Mouse (Mus musculus): Measurements from ENCODE around the gene Gm21060. TPM values are rescaled to one million over a fixed set of nuclear protein-coding genes. Genes with fewer than 3 reads are reported as not detected.
"Not testable (repeated sequence)": the region's sequence is repeated elsewhere in the genome, so short reads cannot be mapped to it uniquely, and the experiment has no call there.

The Gm21060 gene
- polyA plus RNA-seq (2016; fragmentation: Nextera tagmentation; extraction: Ambion mirVana): not detected in 2 replicates

DNA sequence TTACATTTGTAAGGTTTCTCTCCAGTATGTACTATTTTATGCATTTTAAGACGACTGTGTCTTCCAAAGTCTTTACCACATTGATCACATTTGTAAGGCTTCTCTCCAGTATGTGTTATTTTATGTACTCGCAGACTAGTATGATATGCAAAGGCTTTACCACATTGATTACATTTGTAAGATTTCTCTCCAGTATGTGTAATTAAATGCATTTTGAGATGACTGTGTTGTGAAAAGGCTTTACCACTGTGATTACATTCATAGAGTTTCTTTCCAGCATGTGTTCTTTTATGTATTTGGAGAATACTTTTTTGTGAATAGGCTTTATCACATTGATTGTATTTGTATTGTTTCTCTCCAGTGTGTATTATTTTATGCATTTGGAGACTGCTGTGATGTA is at the start of gene Gm21060:
Gene Gm21060, minus strand, starts transcription at position 101 of the 400 bp plus-strand sequence.
- no peak for ATAC-seq (ENCODE audit: low FRiP score)
- Histone ChIP-seq H3K27me3 (no peaks in the 10 kb centered on the region), H3K4me3 (replicated peaks) (no peak within 1 kb of the TSS), H3K36me3 (replicated peaks) (no peaks in the 10 kb centered on the region), H3K4me2 (no peak within 1 kb of the TSS), H3K4me1 (no peaks in the 10 kb centered on the region), H3K27ac (no peak within 1 kb of the TSS), H3K9ac (no peak within 1 kb of the TSS), H3K9me3 (no peaks in the 10 kb centered on the region)
- 93% methylated on average over 2 of the region's 2 CpGs for WGBS

- H3K36me3 ChIP-seq (replicated peaks); H3K4me3 ChIP-seq (replicated peaks); H3K9ac ChIP-seq; ATAC-seq (ENCODE audit: low FRiP score); H3K9me3 ChIP-seq; H3K4me1 ChIP-seq; H3K27ac ChIP-seq; H3K27me3 ChIP-seq; H3K4me2 ChIP-seq: not testable (repeated sequence)
- 78% methylated on average over 3 of the region's 3 CpGs for WGBS
Observed at GRCm38 (mm10) chr19:61320844-61321243, 24.0 kb upstream of the Gm21060 start.

GRCm38 (mm10) chr19:61313185-61313584 is 16.3 kb upstream of the Gm21060 start:
- 20% methylated on average over 11 of the region's 11 CpGs for WGBS
- not testable (repeated sequence) for H3K27me3 ChIP-seq; H3K4me1 ChIP-seq; ATAC-seq (ENCODE audit: low FRiP score); H3K9ac ChIP-seq; H3K36me3 ChIP-seq (replicated peaks); H3K4me2 ChIP-seq; H3K9me3 ChIP-seq; H3K27ac ChIP-seq; H3K4me3 ChIP-seq (replicated peaks)

DNA sequence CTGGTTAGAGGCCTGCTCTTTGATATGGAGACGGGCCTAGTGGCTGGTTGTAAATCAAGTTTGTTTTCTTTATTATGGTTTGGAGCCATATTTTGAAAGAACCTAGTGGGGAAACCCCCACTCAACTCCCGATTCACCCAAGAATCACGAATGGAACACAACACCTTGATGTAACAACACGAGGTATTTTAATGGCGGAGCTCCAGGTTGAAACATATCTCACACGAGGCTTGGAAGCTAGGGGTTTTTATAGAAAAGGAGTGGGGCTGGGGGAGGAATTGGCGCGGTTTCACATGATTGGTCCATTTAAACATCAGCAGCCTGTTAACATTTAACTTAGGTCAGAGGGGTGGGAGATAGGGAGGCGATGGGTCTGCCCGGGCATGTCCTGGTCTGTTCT is 15.5 kb upstream of the Gm21060 start:
- not testable (repeated sequence) for H3K27ac ChIP-seq; H3K27me3 ChIP-seq; H3K4me2 ChIP-seq; ATAC-seq (ENCODE audit: low FRiP score); H3K9me3 ChIP-seq; H3K4me3 ChIP-seq (replicated peaks); H3K36me3 ChIP-seq (replicated peaks); H3K9ac ChIP-seq; H3K4me1 ChIP-seq
- 93% methylated on average over 10 of the region's 10 CpGs for WGBS

- H3K4me2 ChIP-seq; H3K9ac ChIP-seq; H3K4me1 ChIP-seq; ATAC-seq (ENCODE audit: low FRiP score); H3K36me3 ChIP-seq (replicated peaks); H3K9me3 ChIP-seq; H3K4me3 ChIP-seq (replicated peaks); H3K27me3 ChIP-seq; H3K27ac ChIP-seq: not testable (repeated sequence)
- WGBS: 36% methylated on average over 1 of the region's 1 CpGs
Observed at GRCm38 (mm10) chr19:61308083-61308482, 11.2 kb upstream of the Gm21060 start.

DNA sequence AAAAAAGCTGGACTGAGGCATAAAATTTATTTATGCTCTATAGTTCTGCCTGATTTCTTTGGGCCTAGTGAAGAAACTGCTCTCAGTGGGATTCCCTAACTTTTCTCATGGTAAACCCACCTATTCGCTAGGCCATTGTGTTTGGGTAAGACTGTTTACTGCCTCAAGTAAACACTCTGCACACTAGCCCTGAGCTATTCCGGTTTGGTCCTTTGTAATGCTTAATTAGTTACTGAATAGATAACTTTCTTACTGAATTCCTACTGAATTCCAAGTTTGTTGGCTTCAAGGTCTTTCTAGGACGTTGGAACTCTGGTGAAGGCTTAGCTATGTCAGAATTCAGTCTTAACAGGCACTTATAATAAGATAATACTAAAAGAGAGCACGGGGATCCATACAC is 11.8 kb downstream of the Gm21060 start:
- not testable (repeated sequence) for H3K9me3 ChIP-seq; H3K4me3 ChIP-seq (replicated peaks); H3K4me2 ChIP-seq; H3K4me1 ChIP-seq; H3K27me3 ChIP-seq; ATAC-seq (ENCODE audit: low FRiP score); H3K27ac ChIP-seq; H3K36me3 ChIP-seq (replicated peaks); H3K9ac ChIP-seq
- 81% methylated on average over 4 of the region's 4 CpGs for WGBS

DNA sequence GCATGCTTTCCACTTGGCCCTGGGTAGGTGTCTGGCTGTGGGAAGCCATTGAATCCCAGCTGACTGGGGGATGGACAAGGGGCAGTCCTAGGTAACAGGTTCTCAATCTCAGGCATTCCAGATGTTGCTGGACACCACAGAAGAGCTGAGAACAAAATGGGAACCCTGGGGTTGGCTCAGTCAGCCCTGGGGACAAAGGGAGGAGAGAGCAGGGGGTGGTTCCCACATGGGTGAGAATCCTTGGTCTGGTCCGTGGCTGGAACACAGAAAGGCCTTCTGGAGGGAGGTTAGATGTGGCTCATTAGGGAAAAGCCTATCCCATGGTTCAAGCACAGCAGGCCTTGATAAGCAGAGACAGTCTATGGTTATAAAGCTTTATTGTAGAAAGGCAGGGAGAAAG is 13.3 kb downstream of the Gm21060 start:
- H3K9me3 ChIP-seq: no peaks in the 10 kb centered on the region
- no peak overlapping the region for H3K9ac ChIP-seq
- H3K4me1 ChIP-seq: no peaks in the 10 kb centered on the region
- no peak for ATAC-seq (ENCODE audit: low FRiP score)
- WGBS: 65% methylated on average over 1 of the region's 1 CpGs
- no peaks in the 10 kb centered on the region for H3K27me3 ChIP-seq
- H3K4me2 ChIP-seq: no peak overlapping the region
- no peaks in the 10 kb centered on the region for H3K36me3 ChIP-seq (replicated peaks)
- H3K27ac ChIP-seq: no peak overlapping the region
- no peak overlapping the region for H3K4me3 ChIP-seq (replicated peaks)

DNA sequence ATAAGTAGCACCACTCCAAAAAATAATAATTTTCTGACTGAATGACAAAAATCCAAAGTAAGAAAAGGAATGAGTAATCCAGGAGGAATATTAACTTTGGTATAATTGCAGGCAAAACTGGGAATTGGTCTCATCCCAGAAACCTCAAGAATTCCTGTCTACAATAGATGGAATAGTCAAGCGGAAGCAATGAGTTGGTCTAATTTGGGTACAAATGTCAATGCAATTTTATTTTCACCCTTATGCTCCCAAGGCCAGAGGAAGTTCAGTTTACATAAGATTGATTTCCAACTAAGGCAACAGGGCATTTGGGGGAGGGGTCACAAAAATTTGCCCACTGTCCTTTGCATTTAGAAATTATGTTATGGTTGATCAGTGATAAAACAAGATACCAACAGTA is 21.4 kb downstream of the Gm21060 start:
- ATAC-seq (ENCODE audit: low FRiP score): no peak
- Histone ChIP-seq H3K9ac (no peak overlapping the region), H3K27ac (no peak overlapping the region), H3K4me3 (replicated peaks) (no peak overlapping the region), H3K4me2 (no peak overlapping the region), H3K27me3 (no peaks in the 10 kb centered on the region), H3K36me3 (replicated peaks) (no peaks in the 10 kb centered on the region), H3K4me1 (no peaks in the 10 kb centered on the region), H3K9me3 (no peaks in the 10 kb centered on the region)
- 94% methylated on average over 1 of the region's 1 CpGs for WGBS

GRCm38 (mm10) chr19:61269141-61269540 is 27.7 kb downstream of the Gm21060 start:
- not testable (repeated sequence) for H3K9ac ChIP-seq; H3K9me3 ChIP-seq; H3K4me1 ChIP-seq; ATAC-seq (ENCODE audit: low FRiP score); H3K27me3 ChIP-seq; H3K36me3 ChIP-seq (replicated peaks); H3K27ac ChIP-seq; H3K4me3 ChIP-seq (replicated peaks); H3K4me2 ChIP-seq
- WGBS: 43% methylated on average over 11 of the region's 11 CpGs

GRCm38 (mm10) chr19:61267141-61267540 is 29.7 kb downstream of the Gm21060 start:
- Histone ChIP-seq H3K4me1 (no peaks in the 10 kb centered on the region), H3K36me3 (replicated peaks) (no peaks in the 10 kb centered on the region), H3K9me3 (no peaks in the 10 kb centered on the region), H3K27ac (no peak overlapping the region), H3K27me3 (no peaks in the 10 kb centered on the region), H3K4me3 (replicated peaks) (no peak overlapping the region), H3K9ac (no peak overlapping the region), H3K4me2 (no peak overlapping the region)
- WGBS: 21% methylated on average over 7 of the region's 7 CpGs
- no peak for ATAC-seq (ENCODE audit: low FRiP score)

DNA sequence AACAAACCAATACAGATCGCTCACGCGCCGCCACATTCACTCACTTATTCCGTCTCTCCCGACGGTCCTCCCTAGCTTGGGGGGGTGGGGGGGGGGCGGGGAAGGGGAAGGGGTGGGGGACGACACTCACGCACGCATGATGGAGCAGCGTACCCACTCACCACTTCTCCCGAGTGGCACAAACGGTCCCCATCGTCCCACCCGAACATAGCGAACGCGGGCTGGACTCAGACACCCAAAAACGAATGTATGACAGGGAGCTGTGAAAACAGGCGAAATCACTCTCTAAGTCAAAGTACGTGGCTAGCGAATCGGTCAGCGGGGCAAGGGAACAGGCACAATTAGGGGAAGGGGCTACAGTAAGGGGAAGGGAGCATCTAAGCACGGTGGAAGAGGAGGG is 30.2 kb downstream of the Gm21060 start:
- Histone ChIP-seq H3K9ac (no peak overlapping the region), H3K4me1 (no peaks in the 10 kb centered on the region)

DNA sequence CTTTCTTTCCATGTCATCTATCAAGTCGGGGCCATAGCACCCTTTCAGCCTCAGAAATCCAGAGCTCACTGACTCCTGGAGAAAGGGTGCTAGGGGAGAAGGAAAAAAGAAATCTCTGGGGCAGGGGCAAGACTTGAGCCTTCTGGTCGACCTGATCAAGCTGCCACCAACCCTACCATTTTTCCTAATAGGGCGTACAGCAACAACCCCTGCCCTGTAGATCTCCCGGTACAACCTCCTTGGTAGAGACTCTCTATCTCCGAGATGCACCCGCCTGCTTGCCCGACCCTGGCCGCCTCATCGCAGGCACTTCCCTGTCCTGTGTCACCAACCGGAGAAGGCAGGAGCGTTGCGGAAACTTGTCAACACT is 30.6 kb downstream of the Gm21060 start:
- no peak overlapping the region for H3K4me2 ChIP-seq
- 0 out of 2 replicates have a peak, but pooled peaks cover 2% of the 10 kb centered on the region for H3K27me3 ChIP-seq
- no peaks in the 10 kb centered on the region for H3K36me3 ChIP-seq (replicated peaks)
- 3% methylated on average over 12 of the region's 12 CpGs for WGBS
- H3K4me1 ChIP-seq: no peaks in the 10 kb centered on the region
- H3K9ac ChIP-seq: no peak overlapping the region
- H3K27ac ChIP-seq: no peak overlapping the region
- no peak for ATAC-seq (ENCODE audit: low FRiP score)
- no peak overlapping the region for H3K4me3 ChIP-seq (replicated peaks)
- H3K9me3 ChIP-seq: no peaks in the 10 kb centered on the region

More for the DNA sequence above, 30.2 kb downstream of the Gm21060 start:
- no peak for ATAC-seq (ENCODE audit: low FRiP score)
- H3K4me2 ChIP-seq: no peak overlapping the region
- no peak overlapping the region for H3K4me3 ChIP-seq (replicated peaks)
- H3K27ac ChIP-seq: no peak overlapping the region
- no peaks in the 10 kb centered on the region for H3K27me3 ChIP-seq
- H3K36me3 ChIP-seq (replicated peaks): no peaks in the 10 kb centered on the region
- no peaks in the 10 kb centered on the region for H3K9me3 ChIP-seq
- 5% methylated on average over 26 of the region's 26 CpGs for WGBS

- no peak overlapping the region for H3K4me2 ChIP-seq
- ATAC-seq (ENCODE audit: low FRiP score): peak; percentile 49
- 31% methylated on average over 3 of the region's 3 CpGs for WGBS
- no peak overlapping the region for H3K4me3 ChIP-seq (replicated peaks)
- H3K9ac ChIP-seq: no peak overlapping the region
- H3K27me3 ChIP-seq: 0 out of 2 replicates have a peak, but pooled peaks cover 4% of the 10 kb centered on the region
- no peaks in the 10 kb centered on the region for H3K36me3 ChIP-seq (replicated peaks)
- H3K4me1 ChIP-seq: no peaks in the 10 kb centered on the region
- H3K27ac ChIP-seq: no peak overlapping the region
- H3K9me3 ChIP-seq: no peaks in the 10 kb centered on the region
Observed at GRCm38 (mm10) chr19:61265349-61266245, 31.3 kb downstream of the Gm21060 start.

All from forebrain, embryonic 12.5 days (tissue).